Comparison of ENCODE assay signal across 27 mouse cellular contexts in genomic region chr11:117079651-117080190, GRCm38 (mm10). TPM values are rescaled to one million over a fixed set of nuclear protein-coding genes. Genes with fewer than 3 reads are reported as not detected.
DNase-seq lines count a peak whose midpoint lies in the region; ATAC-seq and TF ChIP-seq lines count a peak whose summit lies in the region.
"Had no signal": no experiment of that assay in that cellular context is flagged by ENCODE, and none has a peak within 500 bp of the region (broad histone marks: within the 10 kb centered on the region; RNA-seq: fewer than 3 reads in every experiment).

No protein-coding gene starts in this region.

- TF ChIP-seq CTCF in layer of hippocampus, adult 2 months (conservative IDR thresholded peaks at IDR 0.05): no peak

- DNase-seq in adrenal gland, adult 2 months: peak; percentile 4
- DNase-seq in adrenal gland, postnatal 36 days: no peak
- DNase-seq in layer of hippocampus, adult 2 months (ENCODE audit: low spot score in 2 of 2): no peak
- DNase-seq in layer of hippocampus, adult 9-11 months: no peak
- DNase-seq in ovary, postnatal 36 days (ENCODE audit: low spot score): peak; percentile 3
- DNase-seq in ovary, adult 18-20 months (ENCODE audit: low spot score): no peak
- DNase-seq: adrenal gland, postnatal 10 days; cerebellum, adult 11 months; cerebellum, adult 9-10 months; cerebellum, postnatal 36 days; gastrocnemius, postnatal 36 days; kidney, adult 8-10 months; kidney, postnatal 4 days; liver, embryonic 13.5 days; lung, adult 2 months; lung, postnatal 10 days; thymus, postnatal 14 days had no signal

- H3K27ac ChIP-seq in layer of hippocampus, adult 2 months: peak overlapping the region; percentile 88; the same call in 1 of the 2 replicates
- H3K27ac ChIP-seq: hindbrain, embryonic 12.5 days; limb, embryonic 12.5 days; macrophage; neural tube, embryonic 12.5 days had no signal

- no peak for ATAC-seq in activated CD4-positive, CD25-positive, alpha-beta regulatory T cell, adult 4 months
- no peak for ATAC-seq in megakaryocyte progenitor cell, adult 5-6 weeks (replicated peaks; ENCODE audit: poor library complexity)
- ATAC-seq: forebrain, embryonic 14.5 days; intestine, embryonic 16.5 days; midbrain, embryonic 16.5 days had no signal

- H3K4me3 ChIP-seq in layer of hippocampus, adult 2 months: no peak overlapping the region
- H3K4me3 ChIP-seq: heart, embryonic 15.5 days; hindbrain, embryonic 12.5 days; limb, embryonic 12.5 days; liver, embryonic 13.5 days; neural tube, embryonic 12.5 days had no signal

RNA-seq across cellular contexts. Expression of gene Sec14l1, which starts 35.2 kb away (rescaled TPM):
- total RNA-seq in adrenal gland, adult 2 months (2021): 100 to 1,000 TPM; 117 to 175 TPM
- polyA plus RNA-seq in adrenal gland, adult 2 months (2012; rRNA removed): 140 and 161 TPM in 2 replicates
- 100 to 1,000 TPM; 132 to 163 TPM for total RNA-seq in adrenal gland, postnatal 36 days (2021)
- total RNA-seq in layer of hippocampus, adult 2 months (2021): 100 to 1,000 TPM; 226 to 239 TPM
- polyA plus RNA-seq in activated CD4-positive, CD25-positive, alpha-beta regulatory T cell, adult 4 months (2017; shearing (Covaris generic)): 10 to 100 TPM; 13.9 to 22.7 TPM
- total RNA-seq in megakaryocyte progenitor cell, adult 5-6 weeks (2015): 9.8 and 11.7 TPM in 2 replicates
- 11.4 and 12.9 TPM in 2 replicates for total RNA-seq in megakaryocyte progenitor cell, adult 5-6 weeks (2017)

Comparison
In these comparisons a context has a peak if more than half of its experiments do, and no peak if none do; other contexts are left out.
1. DNase-seq: peak in adrenal gland, adult 2 months (single experiment) and ovary, postnatal 36 days (single experiment); none in adrenal gland, postnatal 36 days (0 of 2), layer of hippocampus, adult 2 months (0 of 2), layer of hippocampus, adult 9-11 months (single experiment) and ovary, adult 18-20 months (single experiment).
2. RNA of gene Sec14l1, which starts 35.2 kb away (total RNA-seq): 226 to 239 TPM in layer of hippocampus, adult 2 months, 117 to 175 TPM in adrenal gland, adult 2 months and 132 to 163 TPM in adrenal gland, postnatal 36 days; 9.8 to 12.9 TPM in megakaryocyte progenitor cell, adult 5-6 weeks; every median in the first group is over 4 times any median in the second.